Mouse (Mus musculus): Measurements from ENCODE around the gene Dram2. TPM values are rescaled to one million over a fixed set of nuclear protein-coding genes. Genes with fewer than 3 reads are reported as not detected.
A peak's percentile ranks its signal among the peaks of the same experiment; 100 is the strongest.

Gene Dram2
- polyA plus RNA-seq (2014; fragmentation: Nextera tagmentation; extraction: Ambion mirVana): 62.2 and 65.9 TPM in 2 replicates

DNA sequence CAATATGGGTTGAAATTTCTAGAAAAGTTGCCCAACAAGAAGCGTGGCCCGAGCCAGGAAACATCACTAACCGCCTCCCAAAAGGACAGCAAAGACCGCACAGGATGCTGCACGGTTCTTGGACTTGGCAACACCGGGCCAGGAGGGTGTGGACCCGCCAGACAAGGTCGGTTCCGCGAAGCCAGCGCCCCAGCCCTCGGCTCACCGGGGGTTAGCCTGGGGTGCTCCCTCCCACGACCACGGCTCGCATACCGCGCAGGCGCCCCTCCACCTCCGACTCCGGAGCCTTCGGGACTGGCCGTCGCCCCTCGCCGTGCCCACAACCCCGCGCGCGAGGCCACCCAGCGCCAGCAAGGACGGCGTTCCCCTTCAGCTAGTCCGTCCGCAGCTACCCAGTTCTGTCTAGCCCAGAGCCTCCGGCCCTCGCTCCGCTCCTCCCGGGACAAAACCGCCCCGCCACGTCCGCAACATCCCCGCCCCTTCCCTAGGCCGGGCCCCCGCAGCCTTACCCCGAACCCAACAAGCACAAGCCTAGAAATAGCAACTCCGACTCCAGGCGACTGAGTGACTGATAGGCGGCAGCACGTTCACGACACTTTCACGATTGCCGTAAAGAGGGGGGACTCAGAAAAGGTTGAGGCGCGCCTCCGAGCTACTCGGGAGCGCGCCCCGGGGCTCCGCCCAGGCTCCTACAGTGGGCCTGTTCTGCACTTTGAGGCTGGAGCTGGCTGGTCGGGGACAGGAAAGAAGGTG lies at the start of gene Dram2, which contains the start of gene Cept1:
Gene Dram2 (plus strand): TSS at position 628 of the 753 bp plus-strand sequence.
Gene Cept1 (minus strand): TSS at position 632 of the 753 bp plus-strand sequence.
- no peaks in the 10 kb centered on the region for H3K36me3 ChIP-seq (ENCODE audit: control insufficient read depth, insufficient read depth, low read length)
- peaks cover 15% of the 10 kb centered on the region; the same call in 1 of the 2 replicates for H3K4me1 ChIP-seq (ENCODE audit: control insufficient read depth, insufficient read depth, low read length)
- no peaks in the 10 kb centered on the region for H3K9me3 ChIP-seq (replicated peaks; ENCODE audit: control insufficient read depth, low read length)
- WGBS: 1% methylated on average over 63 of the region's 63 CpGs
- H3K27me3 ChIP-seq (replicated peaks; ENCODE audit: control insufficient read depth, insufficient read depth, low read length): no peaks in the 10 kb centered on the region
- DNase-seq (ENCODE audit: low spot score): peak; percentile 98
- peak within 1 kb of the TSS; percentile 80 for H3K4me3 ChIP-seq (ENCODE audit: low read depth, low read length)
- ATAC-seq: peak; percentile 97
- peak within 1 kb of the TSS; percentile 87 for H3K9ac ChIP-seq (ENCODE audit: low read length)
- H3K27ac ChIP-seq (ENCODE audit: low read depth, low read length): peak within 1 kb of the TSS; percentile 94
- peak within 1 kb of the TSS; percentile 63 for H3K4me2 ChIP-seq (ENCODE audit: low read length)

GRCm38 (mm10) chr3:106500510-106500909 lies 47.1 kb upstream of the Dram2 start:
- Histone ChIP-seq H3K27me3 (replicated peaks; ENCODE audit: control insufficient read depth, insufficient read depth, low read length) (no peaks in the 10 kb centered on the region), H3K9me3 (replicated peaks; ENCODE audit: control insufficient read depth, low read length) (no peaks in the 10 kb centered on the region), H3K4me3 (ENCODE audit: low read depth, low read length) (no peak overlapping the region), H3K4me1 (ENCODE audit: control insufficient read depth, insufficient read depth, low read length) (no peaks in the 10 kb centered on the region), H3K4me2 (ENCODE audit: low read length) (no peak overlapping the region), H3K27ac (ENCODE audit: low read depth, low read length) (no peak overlapping the region), H3K36me3 (ENCODE audit: control insufficient read depth, insufficient read depth, low read length) (peaks cover 34% of the 10 kb centered on the region), H3K9ac (ENCODE audit: low read length) (no peak overlapping the region)
- 92% methylated on average over 2 of the region's 2 CpGs for WGBS
- DNase-seq (ENCODE audit: low spot score): no peak
- ATAC-seq: no peak

DNA sequence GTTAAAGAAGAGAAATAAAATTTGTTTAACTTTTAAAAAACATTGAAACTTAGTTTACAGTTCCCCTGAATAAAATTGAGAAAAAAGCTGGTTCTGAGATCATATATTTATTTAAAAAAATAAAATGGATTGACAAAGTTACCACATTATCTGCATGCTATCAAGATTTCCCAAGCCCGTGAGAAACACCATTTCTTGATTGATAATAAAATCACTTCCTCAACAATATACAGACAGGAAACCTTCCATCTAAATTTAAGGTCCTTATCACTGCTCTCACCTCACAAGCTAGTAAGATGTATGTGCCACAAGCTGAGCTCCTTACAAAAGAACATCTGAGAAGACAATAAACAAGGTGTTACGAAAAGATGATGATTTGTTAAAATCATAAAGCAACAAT lies 44.7 kb upstream of the Dram2 start:
- ATAC-seq (no peak), DNase-seq (ENCODE audit: low spot score) (no peak)
- Histone ChIP-seq H3K4me1 (ENCODE audit: control insufficient read depth, insufficient read depth, low read length) (no peaks in the 10 kb centered on the region), H3K4me2 (ENCODE audit: low read length) (no peak overlapping the region), H3K36me3 (ENCODE audit: control insufficient read depth, insufficient read depth, low read length) (peaks cover 34% of the 10 kb centered on the region), H3K9ac (ENCODE audit: low read length) (no peak overlapping the region), H3K27me3 (replicated peaks; ENCODE audit: control insufficient read depth, insufficient read depth, low read length) (no peaks in the 10 kb centered on the region), H3K9me3 (replicated peaks; ENCODE audit: control insufficient read depth, low read length) (no peaks in the 10 kb centered on the region), H3K4me3 (ENCODE audit: low read depth, low read length) (no peak overlapping the region), H3K27ac (ENCODE audit: low read depth, low read length) (no peak overlapping the region)
- WGBS: 92% methylated on average over 2 of the region's 2 CpGs

DNA sequence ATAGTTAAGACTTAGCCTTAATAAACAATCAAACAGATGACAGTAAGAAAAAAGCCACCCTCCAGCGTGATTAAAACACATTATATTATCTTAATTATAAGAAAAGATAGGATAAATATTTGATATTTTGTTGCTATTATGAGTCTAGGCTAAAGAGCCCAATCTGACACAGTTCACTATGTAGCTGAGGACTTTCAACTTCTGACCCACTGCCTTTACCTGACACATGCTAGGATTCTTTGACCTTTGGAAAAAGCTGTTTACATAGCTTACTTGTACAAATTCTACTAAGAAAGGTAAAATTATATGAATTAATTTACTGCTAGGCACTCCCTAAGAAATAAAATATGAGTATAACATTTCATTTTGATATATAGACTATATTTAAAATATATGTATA lies 36.9 kb upstream of the Dram2 start:
- no peak overlapping the region for H3K9ac ChIP-seq (ENCODE audit: low read length)
- no peak overlapping the region for H3K4me2 ChIP-seq (ENCODE audit: low read length)
- no peaks in the 10 kb centered on the region for H3K36me3 ChIP-seq (ENCODE audit: control insufficient read depth, insufficient read depth, low read length)
- H3K27me3 ChIP-seq (replicated peaks; ENCODE audit: control insufficient read depth, insufficient read depth, low read length): no peaks in the 10 kb centered on the region
- H3K4me1 ChIP-seq (ENCODE audit: control insufficient read depth, insufficient read depth, low read length): no peaks in the 10 kb centered on the region
- H3K4me3 ChIP-seq (ENCODE audit: low read depth, low read length): no peak overlapping the region
- DNase-seq (ENCODE audit: low spot score) (no peak), ATAC-seq (no peak)
- no peaks in the 10 kb centered on the region for H3K9me3 ChIP-seq (replicated peaks; ENCODE audit: control insufficient read depth, low read length)
- 88% methylated on average over 1 of the region's 1 CpGs for WGBS
- no peak overlapping the region for H3K27ac ChIP-seq (ENCODE audit: low read depth, low read length)

DNA sequence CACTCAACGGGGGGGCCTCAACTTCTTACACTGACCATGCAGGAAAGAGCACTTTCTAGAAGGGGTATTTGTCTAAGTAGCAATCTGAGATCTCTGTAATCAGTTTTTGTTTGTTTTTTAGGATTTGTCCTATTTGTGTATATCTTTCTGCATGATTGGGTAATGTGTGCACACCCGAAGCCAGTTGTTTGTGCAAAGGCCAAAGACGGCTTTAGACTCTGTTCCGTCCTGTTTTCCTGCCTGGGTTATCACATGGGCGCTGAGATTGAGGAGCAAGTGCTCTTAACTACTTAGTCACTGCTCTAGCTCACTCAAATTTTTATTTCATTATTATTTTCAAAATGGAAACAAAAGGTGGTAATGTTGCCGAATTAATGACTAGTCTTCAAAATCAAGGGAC lies 32.6 kb upstream of the Dram2 start:
- Histone ChIP-seq H3K4me3 (ENCODE audit: low read depth, low read length) (no peak overlapping the region), H3K4me1 (ENCODE audit: control insufficient read depth, insufficient read depth, low read length) (no peaks in the 10 kb centered on the region), H3K27ac (ENCODE audit: low read depth, low read length) (no peak overlapping the region), H3K4me2 (ENCODE audit: low read length) (no peak overlapping the region), H3K9me3 (replicated peaks; ENCODE audit: control insufficient read depth, low read length) (no peaks in the 10 kb centered on the region), H3K9ac (ENCODE audit: low read length) (no peak overlapping the region), H3K27me3 (replicated peaks; ENCODE audit: control insufficient read depth, insufficient read depth, low read length) (no peaks in the 10 kb centered on the region), H3K36me3 (ENCODE audit: control insufficient read depth, insufficient read depth, low read length) (no peaks in the 10 kb centered on the region)
- no peak for DNase-seq (ENCODE audit: low spot score)
- WGBS: 86% methylated on average over 6 of the region's 6 CpGs
- ATAC-seq: no peak

- Histone ChIP-seq H3K27me3 (replicated peaks; ENCODE audit: control insufficient read depth, insufficient read depth, low read length) (no peaks in the 10 kb centered on the region), H3K36me3 (ENCODE audit: control insufficient read depth, insufficient read depth, low read length) (no peaks in the 10 kb centered on the region), H3K4me3 (ENCODE audit: low read depth, low read length) (no peak overlapping the region), H3K9ac (ENCODE audit: low read length) (no peak overlapping the region), H3K27ac (ENCODE audit: low read depth, low read length) (no peak overlapping the region), H3K4me1 (ENCODE audit: control insufficient read depth, insufficient read depth, low read length) (no peaks in the 10 kb centered on the region), H3K9me3 (replicated peaks; ENCODE audit: control insufficient read depth, low read length) (no peaks in the 10 kb centered on the region), H3K4me2 (ENCODE audit: low read length) (no peak overlapping the region)
- 100% methylated on average over 1 of the region's 1 CpGs for WGBS
- no peak for ATAC-seq
- no peak for DNase-seq (ENCODE audit: low spot score)
Observed at GRCm38 (mm10) chr3:106522730-106523129, 24.9 kb upstream of the Dram2 start.

GRCm38 (mm10) chr3:106526411-106526810 lies 21.2 kb upstream of the Dram2 start:
- H3K9me3 ChIP-seq (replicated peaks; ENCODE audit: control insufficient read depth, low read length): no peaks in the 10 kb centered on the region
- no peak overlapping the region for H3K9ac ChIP-seq (ENCODE audit: low read length)
- WGBS: 87% methylated on average over 2 of the region's 2 CpGs
- no peak overlapping the region for H3K4me2 ChIP-seq (ENCODE audit: low read length)
- no peak for DNase-seq (ENCODE audit: low spot score)
- no peak for ATAC-seq
- 0 out of 2 replicates have a peak, but pooled peaks cover under 1% of the 10 kb centered on the region for H3K36me3 ChIP-seq (ENCODE audit: control insufficient read depth, insufficient read depth, low read length)
- no peak overlapping the region for H3K4me3 ChIP-seq (ENCODE audit: low read depth, low read length)
- H3K27ac ChIP-seq (ENCODE audit: low read depth, low read length): no peak overlapping the region
- H3K27me3 ChIP-seq (replicated peaks; ENCODE audit: control insufficient read depth, insufficient read depth, low read length): no peaks in the 10 kb centered on the region
- no peaks in the 10 kb centered on the region for H3K4me1 ChIP-seq (ENCODE audit: control insufficient read depth, insufficient read depth, low read length)

DNA sequence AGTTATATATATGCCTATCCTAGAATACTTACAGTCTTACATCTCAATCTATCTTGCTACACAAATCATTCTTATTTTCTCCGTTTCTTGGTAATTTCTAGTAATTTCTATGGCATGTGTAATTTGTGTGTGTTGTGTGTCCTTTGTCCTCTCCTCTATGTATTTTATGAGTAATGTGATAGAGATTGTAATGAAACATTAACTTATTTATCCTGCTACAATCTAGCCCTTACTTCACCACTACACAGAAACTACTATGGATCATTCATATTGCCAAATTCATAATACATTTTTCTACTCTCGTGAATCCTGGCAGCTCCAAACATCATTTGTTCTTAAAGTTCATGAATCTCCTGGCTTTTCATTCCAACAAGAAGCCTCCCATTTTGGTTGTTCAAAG lies 19.6 kb upstream of the Dram2 start:
- Histone ChIP-seq H3K4me2 (ENCODE audit: low read length) (no peak overlapping the region), H3K27ac (ENCODE audit: low read depth, low read length) (no peak overlapping the region), H3K9me3 (replicated peaks; ENCODE audit: control insufficient read depth, low read length) (no peaks in the 10 kb centered on the region), H3K4me3 (ENCODE audit: low read depth, low read length) (no peak overlapping the region), H3K9ac (ENCODE audit: low read length) (no peak overlapping the region), H3K27me3 (replicated peaks; ENCODE audit: control insufficient read depth, insufficient read depth, low read length) (no peaks in the 10 kb centered on the region), H3K4me1 (ENCODE audit: control insufficient read depth, insufficient read depth, low read length) (no peaks in the 10 kb centered on the region), H3K36me3 (ENCODE audit: control insufficient read depth, insufficient read depth, low read length) (peaks cover 7% of the 10 kb centered on the region; the same call in 1 of the 2 replicates)
- ATAC-seq (no peak), DNase-seq (ENCODE audit: low spot score) (no peak)
- 99% methylated on average over 2 of the region's 2 CpGs for WGBS

- Histone ChIP-seq H3K4me1 (ENCODE audit: control insufficient read depth, insufficient read depth, low read length) (no peaks in the 10 kb centered on the region), H3K9ac (ENCODE audit: low read length) (no peak overlapping the region), H3K4me2 (ENCODE audit: low read length) (no peak overlapping the region), H3K27me3 (replicated peaks; ENCODE audit: control insufficient read depth, insufficient read depth, low read length) (no peaks in the 10 kb centered on the region), H3K4me3 (ENCODE audit: low read depth, low read length) (no peak overlapping the region), H3K36me3 (ENCODE audit: control insufficient read depth, insufficient read depth, low read length) (peaks cover 10% of the 10 kb centered on the region), H3K27ac (ENCODE audit: low read depth, low read length) (no peak overlapping the region), H3K9me3 (replicated peaks; ENCODE audit: control insufficient read depth, low read length) (no peaks in the 10 kb centered on the region)
- DNase-seq (ENCODE audit: low spot score): no peak
- no peak for ATAC-seq
- 93% methylated on average over 2 of the region's 2 CpGs for WGBS
Observed at GRCm38 (mm10) chr3:106533277-106533676, 14.3 kb upstream of the Dram2 start.

All from forebrain, embryonic 14.5 days (tissue).